7 mouse cellular contexts compared by ENCODE assay signal in the genomic region with DNA sequence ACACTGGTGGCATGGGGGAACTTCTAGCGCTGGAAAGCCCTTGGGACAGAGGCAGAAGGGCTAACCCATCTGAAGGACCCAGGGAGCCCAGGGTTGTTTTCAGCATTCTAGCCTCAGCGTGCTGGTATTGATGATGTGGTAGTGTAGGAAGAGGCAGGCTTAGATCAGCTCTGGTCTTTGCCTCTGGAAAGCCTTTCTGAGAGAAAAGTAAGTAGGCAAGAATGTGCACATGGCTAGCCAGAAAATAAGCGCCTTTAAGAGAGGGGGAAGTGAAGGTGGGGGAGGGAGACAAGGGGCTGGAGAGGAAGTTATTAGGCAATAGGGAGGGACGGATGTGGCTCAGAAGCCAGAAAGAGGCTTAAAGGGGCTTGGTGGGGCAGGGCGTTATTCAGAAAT. TPM values are rescaled to one million over a fixed set of nuclear protein-coding genes. Genes with fewer than 3 reads are reported as not detected.
A peak's percentile ranks its signal among the peaks of the same experiment; 100 is the strongest.
DNase-seq lines count a peak whose midpoint lies in the region; ATAC-seq and TF ChIP-seq lines count a peak whose summit lies in the region.

No protein-coding gene starts in this region.

- H3K9me3 ChIP-seq in kidney, postnatal 0 days (replicated peaks; ENCODE audit: low read length), result no peaks in the 10 kb centered on the region
- H3K9me3 ChIP-seq in stomach, embryonic 14.5 days (ENCODE audit: control insufficient read depth, low read depth, low read length), result no peaks in the 10 kb centered on the region

- H3K27me3 ChIP-seq in kidney, postnatal 0 days (ENCODE audit: insufficient read depth, low read length), result no peaks in the 10 kb centered on the region
- H3K27me3 ChIP-seq in stomach, embryonic 14.5 days (ENCODE audit: control insufficient read depth, insufficient read depth, low read length), result no peaks in the 10 kb centered on the region

- peak overlapping the region; percentile 69 for H3K4me2 ChIP-seq in kidney, postnatal 0 days (ENCODE audit: low read length)
- H3K4me2 ChIP-seq in stomach, embryonic 14.5 days (replicated peaks; ENCODE audit: low read depth, low read length), result peak overlapping the region; percentile 67

- no peaks in the 10 kb centered on the region for H3K36me3 ChIP-seq in kidney, postnatal 0 days (ENCODE audit: insufficient read depth, low read length)
- H3K36me3 ChIP-seq in stomach, embryonic 14.5 days (ENCODE audit: control insufficient read depth, insufficient read depth, low read length), result no peaks in the 10 kb centered on the region; the same call in 1 of the 2 replicates

- peak overlapping the region; percentile 52; the same call in 1 of the 2 replicates for H3K9ac ChIP-seq in kidney, postnatal 0 days (ENCODE audit: low read depth, low read length)
- H3K9ac ChIP-seq in stomach, embryonic 14.5 days (replicated peaks; ENCODE audit: low read depth, low read length), result peak overlapping the region; percentile 14; the same call in 1 of the 2 replicates

- peak; percentile 68 for ATAC-seq in granulocyte monocyte progenitor cell, adult 5-6 weeks (replicated peaks; ENCODE audit: poor library complexity, severe bottlenecking)
- ATAC-seq in kidney, postnatal 0 days (replicated peaks; ENCODE audit: low FRiP score, low read depth), result no peak
- peak; percentile 72 for ATAC-seq in megakaryocyte, adult 5-6 weeks (ENCODE audit: poor library complexity, severe bottlenecking)
- ATAC-seq in stomach, embryonic 14.5 days (ENCODE audit: insufficient number of reproducible peaks, insufficient read depth, low FRiP score, low read depth), result no peak

- TF ChIP-seq CTCF in kidney, postnatal 0 days (IDR thresholded peaks at IDR 0.05; ENCODE audit: low read depth), result no peak

- peak; percentile 60 for DNase-seq in CD4-positive, CD25-positive, alpha-beta regulatory T cell, adult 2 months (ENCODE audit: low read depth, low spot score)
- peak; percentile 55 for DNase-seq in Muller cell, postnatal 12 days (ENCODE audit: inconsistent ontology term)
- peak; percentile 71 for DNase-seq in kidney, postnatal 0 days (ENCODE audit: low spot score)
- DNase-seq in cerebellum, adult 18-20 months, result no peak

- H3K27ac ChIP-seq in kidney, postnatal 0 days, result peak overlapping the region; percentile 68; the same call in 1 of the 2 replicates
- H3K27ac ChIP-seq in stomach, embryonic 14.5 days (ENCODE audit: low read length), result peak overlapping the region; percentile 66; the same call in 1 of the 2 replicates

- H3K4me1 ChIP-seq in kidney, postnatal 0 days (replicated peaks; ENCODE audit: insufficient read depth, low read length), result peaks cover 7% of the 10 kb centered on the region; the same call in 1 of the 2 replicates
- H3K4me1 ChIP-seq in stomach, embryonic 14.5 days (ENCODE audit: control insufficient read depth, insufficient read depth, low read length), result 0 out of 2 replicates have a peak, but pooled peaks cover 5% of the 10 kb centered on the region

- peak overlapping the region; percentile 36 for H3K4me3 ChIP-seq in kidney, postnatal 0 days (replicated peaks; ENCODE audit: low read depth, low read length)
- H3K4me3 ChIP-seq in stomach, embryonic 14.5 days (ENCODE audit: low read depth, low read length), result peak overlapping the region; percentile 40

- 6% methylated on average over 5 of the region's 5 CpGs for WGBS in kidney, postnatal 0 days
- WGBS in stomach, embryonic 14.5 days, result 17% methylated on average over 5 of the region's 5 CpGs

RNA-seq across cellular contexts. Expression of a gene that starts 25.8 kb away (rescaled TPM):
- total RNA-seq in granulocyte monocyte progenitor cell, adult 5-6 weeks (2014; fragmentation: Nextera tagmentation), result not detected in 2 replicates
- total RNA-seq in granulocyte monocyte progenitor cell, adult 5-6 weeks (2017), result not detected in 2 replicates
- polyA plus RNA-seq in kidney, postnatal 0 days (2015; fragmentation: Nextera tagmentation; extraction: Ambion mirVana), result 0.33 and 0.46 TPM in 2 replicates
- total RNA-seq in megakaryocyte, adult 5-6 weeks (2015), result not detected in 2 replicates
- total RNA-seq in megakaryocyte, adult 5-6 weeks (2017), result not detected in 2 replicates
- polyA plus RNA-seq in stomach, embryonic 14.5 days (2014; fragmentation: Nextera tagmentation; extraction: Ambion mirVana), result 0.22 TPM in 1 of 2 replicates, not detected in the other

RNA-seq across cellular contexts. Expression of a gene that starts 28.5 kb away (rescaled TPM):
- 156 and 158 TPM in 2 replicates for total RNA-seq in granulocyte monocyte progenitor cell, adult 5-6 weeks (2014; fragmentation: Nextera tagmentation)
- total RNA-seq in granulocyte monocyte progenitor cell, adult 5-6 weeks (2017), result 230 and 279 TPM in 2 replicates
- 10.7 and 14.6 TPM in 2 replicates for polyA plus RNA-seq in kidney, postnatal 0 days (2015; fragmentation: Nextera tagmentation; extraction: Ambion mirVana)
- 308 and 344 TPM in 2 replicates for total RNA-seq in megakaryocyte, adult 5-6 weeks (2015)
- 409 TPM in 2 replicates for total RNA-seq in megakaryocyte, adult 5-6 weeks (2017)
- 22.7 and 23.5 TPM in 2 replicates for polyA plus RNA-seq in stomach, embryonic 14.5 days (2014; fragmentation: Nextera tagmentation; extraction: Ambion mirVana)

RNA-seq across cellular contexts. Expression of a gene that starts 59.1 kb away (rescaled TPM):
- not detected in 2 replicates for total RNA-seq in granulocyte monocyte progenitor cell, adult 5-6 weeks (2014; fragmentation: Nextera tagmentation)
- not detected in 2 replicates for total RNA-seq in granulocyte monocyte progenitor cell, adult 5-6 weeks (2017)
- 37.0 and 41.7 TPM in 2 replicates for polyA plus RNA-seq in kidney, postnatal 0 days (2015; fragmentation: Nextera tagmentation; extraction: Ambion mirVana)
- not detected in 2 replicates for total RNA-seq in megakaryocyte, adult 5-6 weeks (2015)
- total RNA-seq in megakaryocyte, adult 5-6 weeks (2017), result not detected in 2 replicates
- not detected in 2 replicates for polyA plus RNA-seq in stomach, embryonic 14.5 days (2014; fragmentation: Nextera tagmentation; extraction: Ambion mirVana)

Comparison
In these comparisons a context has a peak if more than half of its experiments do, and no peak if none do; other contexts are left out.
1. DNase-seq: peak in CD4-positive, CD25-positive, alpha-beta regulatory T cell, adult 2 months (single experiment), Muller cell, postnatal 12 days (single experiment) and kidney, postnatal 0 days (single experiment); none in cerebellum, adult 18-20 months (0 of 2).
2. ATAC-seq: peak in granulocyte monocyte progenitor cell, adult 5-6 weeks (single experiment) and megakaryocyte, adult 5-6 weeks (single experiment); none in kidney, postnatal 0 days (single experiment) and stomach, embryonic 14.5 days (single experiment).